Mouse (Mus musculus) ovary, adult 18-20 months (tissue): Measurements from ENCODE around the gene Ddx47.

Source experiments
- DNase-seq: peaks from one replicate; pipeline ENCODE4 v3.0.0; 2022; ENCODE audit warnings: low spot score, mixed read lengths

The Ddx47 gene

GRCm38 (mm10) chr6:135011048-135011733 is at the start of gene Ddx47:
Gene Ddx47, plus strand, starts transcription at chr6:135011612.
- peak; percentile 82 for DNase-seq

- DNase-seq: peak; percentile 70
These were observed 49.4 kb upstream of the Ddx47 start for GRCm38 (mm10) chr6:134961858-134962517.

- DNase-seq: no peak
These were observed 48.9 kb upstream of the Ddx47 start for GRCm38 (mm10) chr6:134962518-134962893.

GRCm38 (mm10) chr6:134963910-134964309 is 47.5 kb upstream of the Ddx47 start:
- DNase-seq: no peak

- DNase-seq: no peak
These were observed 44.7 kb upstream of the Ddx47 start for GRCm38 (mm10) chr6:134966681-134967080.

- no peak for DNase-seq
These were observed 43.1 kb upstream of the Ddx47 start for GRCm38 (mm10) chr6:134968326-134968725.

- no peak for DNase-seq
These were observed 41.9 kb upstream of the Ddx47 start for GRCm38 (mm10) chr6:134969498-134969897.

- no peak for DNase-seq
These were observed 39.3 kb upstream of the Ddx47 start for GRCm38 (mm10) chr6:134972096-134972495.

- no peak for DNase-seq
These were observed 34.8 kb upstream of the Ddx47 start for GRCm38 (mm10) chr6:134976628-134977027.

GRCm38 (mm10) chr6:134981231-134982062 is 30.0 kb upstream of the Ddx47 start, which contains the start of gene Apold1:
Gene Apold1, plus strand, starts transcription at chr6:134981718.
- DNase-seq: no peak

- DNase-seq: peak; percentile 86
These were observed 27.7 kb upstream of the Ddx47 start for GRCm38 (mm10) chr6:134983529-134984370.

- DNase-seq: no peak
These were observed 26.7 kb upstream of the Ddx47 start for GRCm38 (mm10) chr6:134984748-134985147.

GRCm38 (mm10) chr6:134988377-134988776 is 23.0 kb upstream of the Ddx47 start:
- DNase-seq: no peak

GRCm38 (mm10) chr6:134990674-134991073 is 20.7 kb upstream of the Ddx47 start:
- DNase-seq: no peak

GRCm38 (mm10) chr6:134994031-134994651 is 17.3 kb upstream of the Ddx47 start:
- DNase-seq: no peak

- DNase-seq: no peak
These were observed 16.4 kb upstream of the Ddx47 start for GRCm38 (mm10) chr6:134994985-134995384.

GRCm38 (mm10) chr6:134996918-134997317 is 14.5 kb upstream of the Ddx47 start:
- DNase-seq: no peak

GRCm38 (mm10) chr6:134998076-134998475 is 13.3 kb upstream of the Ddx47 start:
- DNase-seq: no peak

GRCm38 (mm10) chr6:134998781-134999180 is 12.6 kb upstream of the Ddx47 start:
- no peak for DNase-seq

GRCm38 (mm10) chr6:135000272-135000671 is 11.1 kb upstream of the Ddx47 start:
- no peak for DNase-seq

- no peak for DNase-seq
These were observed 9.4 kb upstream of the Ddx47 start for GRCm38 (mm10) chr6:135001991-135002390.
